Mouse (Mus musculus) cerebellum, adult 11-12 months (tissue): ENCODE measurements around the gene Btbd9.
A peak's percentile ranks its signal among the peaks of the same experiment; 100 is the strongest.

Experiments
- DNase-seq: peaks from one replicate; pipeline ENCODE4 v3.0.0; 2022

Gene Btbd9

GRCm38 (mm10) chr17:30231483-30231882, 344.8 kb downstream of the Btbd9 start:
- no peak for DNase-seq

DNA sequence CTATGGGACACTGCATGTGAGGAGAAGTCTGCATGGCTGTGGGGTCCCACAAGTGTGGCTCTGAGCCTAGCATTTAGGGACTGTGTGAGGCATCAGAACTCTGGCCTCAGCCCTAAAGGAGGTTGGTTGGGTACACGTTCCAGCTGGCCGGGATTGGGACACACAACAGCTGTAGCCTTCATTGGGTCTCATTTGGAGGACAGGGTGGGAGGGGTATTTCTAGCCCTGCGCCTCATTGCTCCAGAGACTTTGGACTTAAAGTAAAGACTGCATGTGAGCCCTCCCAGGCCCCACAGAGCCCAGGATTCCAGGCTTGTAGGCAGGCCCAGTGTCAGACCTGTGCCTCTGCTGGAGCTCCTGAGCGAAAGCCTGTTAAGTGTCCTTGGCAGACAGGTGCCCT, 345.9 kb downstream of the Btbd9 start:
- DNase-seq = no peak

GRCm38 (mm10) chr17:30228439-30229215, 347.7 kb downstream of the Btbd9 start:
- no peak for DNase-seq

- DNase-seq = no peak
These were observed 351.1 kb downstream of the Btbd9 start for GRCm38 (mm10) chr17:30225030-30225740.

GRCm38 (mm10) chr17:30222837-30223236, 353.5 kb downstream of the Btbd9 start:
- no peak for DNase-seq

- DNase-seq = no peak
These were observed 353.9 kb downstream of the Btbd9 start for GRCm38 (mm10) chr17:30222361-30222760.

- no peak for DNase-seq
These were observed 354.6 kb downstream of the Btbd9 start for GRCm38 (mm10) chr17:30221677-30222076.

DNA sequence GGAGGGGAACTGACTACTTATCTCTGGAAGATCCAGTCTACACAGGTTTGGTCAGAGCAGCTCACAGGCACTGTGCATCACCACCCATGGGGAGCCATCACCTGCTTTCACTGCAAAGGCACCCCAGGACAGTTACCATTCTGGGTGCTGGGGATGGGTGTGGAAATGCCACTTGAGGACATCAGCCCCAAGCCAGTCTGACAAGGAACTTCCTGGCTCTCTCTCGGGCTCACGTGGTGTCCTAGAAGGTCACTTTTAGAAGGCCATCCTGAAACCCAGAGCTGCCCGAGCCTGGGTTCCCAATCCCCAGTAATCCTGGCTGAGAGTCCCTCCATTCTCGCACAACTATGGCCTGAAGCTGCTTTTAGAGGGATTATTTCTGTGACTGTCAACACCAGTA, 360.5 kb downstream of the Btbd9 start:
- DNase-seq = no peak

- no peak for DNase-seq
These were observed 361.9 kb downstream of the Btbd9 start for GRCm38 (mm10) chr17:30214393-30214792.

DNA sequence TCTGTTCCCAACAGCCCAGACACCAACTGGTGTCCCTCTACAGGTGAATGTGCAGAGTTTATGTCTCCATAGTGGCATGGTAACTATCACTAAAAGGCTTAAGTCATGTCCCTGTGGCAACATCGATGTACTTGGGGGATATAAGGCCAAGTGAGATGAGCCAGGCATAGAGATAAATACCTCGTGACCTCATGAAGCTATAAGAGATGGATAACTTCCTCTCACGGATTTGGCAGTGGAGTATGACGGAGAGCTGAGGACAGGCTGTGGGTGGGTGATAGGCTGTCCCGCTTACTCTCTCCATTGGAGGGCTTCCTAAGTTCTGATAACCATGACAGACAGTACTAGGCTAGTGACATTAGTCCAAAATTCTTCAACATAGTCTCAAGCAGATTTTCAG, 362.9 kb downstream of the Btbd9 start:
- DNase-seq = no peak

DNA sequence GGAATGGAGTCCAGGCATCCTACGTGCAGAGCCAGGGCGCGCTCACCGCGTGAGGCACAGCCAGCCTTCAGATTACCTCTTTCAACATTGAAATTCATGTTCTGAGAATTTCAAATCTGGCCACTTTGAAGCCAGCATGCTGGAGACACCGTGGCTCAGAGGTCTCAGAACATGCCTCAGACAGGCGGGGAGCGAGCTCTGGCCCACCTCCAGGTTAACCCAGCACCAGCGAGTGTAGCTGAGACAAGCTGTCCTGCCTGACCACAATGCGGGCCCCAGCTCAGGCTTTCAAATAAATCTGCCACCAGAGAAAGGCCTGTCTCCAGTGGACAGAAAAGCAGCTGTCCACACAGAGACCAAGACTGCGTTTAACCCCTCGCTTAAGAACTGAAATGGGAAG, 363.6 kb downstream of the Btbd9 start:
- DNase-seq = no peak

- DNase-seq = peak; percentile 81
These were observed 365.4 kb downstream of the Btbd9 start for GRCm38 (mm10) chr17:30210936-30211335.

GRCm38 (mm10) chr17:30210262-30210661, 366.0 kb downstream of the Btbd9 start:
- peak; percentile 63 for DNase-seq

GRCm38 (mm10) chr17:30205062-30205825, 371.0 kb downstream of the Btbd9 start:
- no peak for DNase-seq

- no peak for DNase-seq
These were observed 376.0 kb downstream of the Btbd9 start for GRCm38 (mm10) chr17:30200283-30200682.

GRCm38 (mm10) chr17:30199374-30200247, 376.7 kb downstream of the Btbd9 start:
- no peak for DNase-seq

GRCm38 (mm10) chr17:30198422-30198821, 377.9 kb downstream of the Btbd9 start:
- no peak for DNase-seq

DNA sequence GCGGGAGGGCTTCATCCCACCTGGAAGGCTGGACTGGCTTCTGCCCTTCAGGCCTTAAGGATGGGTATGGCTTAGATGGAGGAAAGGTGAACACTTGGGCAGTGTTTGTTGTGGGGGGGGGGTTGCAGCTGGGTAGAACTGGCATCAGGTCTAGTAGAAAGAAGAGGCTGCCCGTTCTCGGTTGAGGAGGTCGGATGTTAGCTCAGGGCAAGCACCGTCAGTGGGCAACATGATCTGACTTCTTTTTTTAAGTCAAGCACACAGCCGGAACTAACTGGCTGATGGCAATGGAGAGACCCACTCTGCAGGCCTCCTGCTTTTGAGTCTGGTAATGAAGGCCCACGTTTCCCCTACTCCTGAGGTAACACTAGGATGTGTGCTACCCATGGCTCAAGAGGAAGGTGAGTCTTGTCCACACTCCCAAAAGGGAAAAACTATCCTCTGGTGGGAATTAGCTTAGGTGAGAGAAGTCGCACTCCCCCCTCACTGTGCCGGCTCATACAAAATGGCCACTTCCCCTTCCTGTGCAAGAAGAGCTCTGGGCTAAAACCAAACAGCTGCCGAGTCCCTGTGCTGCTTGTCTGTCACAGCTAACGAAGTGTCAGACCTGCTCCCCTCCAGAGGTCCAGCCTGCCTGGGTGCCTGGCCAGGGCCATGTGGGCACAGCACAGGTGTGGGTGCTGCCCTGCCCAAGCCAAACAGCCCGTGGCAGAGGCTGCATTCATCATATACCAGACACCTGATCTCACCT, 378.8 kb downstream of the Btbd9 start:
- peak; percentile 12 for DNase-seq

- DNase-seq = peak; percentile 9
These were observed 379.6 kb downstream of the Btbd9 start for GRCm38 (mm10) chr17:30196401-30197279.

GRCm38 (mm10) chr17:30195591-30196183, 380.6 kb downstream of the Btbd9 start:
- DNase-seq = peak; percentile 4
